Mouse (Mus musculus) cerebellum, postnatal 36 days (tissue): ENCODE measurements around the gene Rxrg.
A peak's percentile ranks its signal among the peaks of the same experiment; 100 is the strongest.

Source experiments
- DNase-seq, 2 experiments: peaks; one replicate each; pipeline ENCODE4 v3.0.0; 2021 to 2022; ENCODE audit warnings: mixed read lengths in 2 of 2

Rxrg gene

GRCm38 (mm10) chr1:167598255-167599081, at the start of gene Rxrg:
TSS of gene Rxrg (plus strand) at chr1:167598384.
- DNase-seq, result peak in 1 of 2 experiments; percentile 20

- no peak for DNase-seq
Observed at GRCm38 (mm10) chr1:167549324-167549723, 48.9 kb upstream of the Rxrg start.

- DNase-seq, result peak in 1 of 2 experiments; percentile 2
Observed at GRCm38 (mm10) chr1:167551601-167552000, 46.6 kb upstream of the Rxrg start.

GRCm38 (mm10) chr1:167553959-167554526, 44.1 kb upstream of the Rxrg start:
- no peak for DNase-seq

- DNase-seq, result no peak
Observed at GRCm38 (mm10) chr1:167566571-167566970, 31.6 kb upstream of the Rxrg start.

- no peak for DNase-seq
Observed at GRCm38 (mm10) chr1:167579131-167579530, 19.1 kb upstream of the Rxrg start.

- no peak for DNase-seq
Observed at GRCm38 (mm10) chr1:167583195-167583594, 15.0 kb upstream of the Rxrg start.

- no peak for DNase-seq
Observed at GRCm38 (mm10) chr1:167583888-167584287, 14.3 kb upstream of the Rxrg start.

- DNase-seq, result no peak
Observed at GRCm38 (mm10) chr1:167588747-167589558, 9.2 kb upstream of the Rxrg start.

- DNase-seq, result no peak
Observed at GRCm38 (mm10) chr1:167592175-167592574, 6.0 kb upstream of the Rxrg start.

GRCm38 (mm10) chr1:167599211-167599735, 1.1 kb downstream of the Rxrg start:
- no peak for DNase-seq

- DNase-seq, result no peak
Observed at GRCm38 (mm10) chr1:167608201-167608741, 10.1 kb downstream of the Rxrg start.

GRCm38 (mm10) chr1:167617131-167617530, 18.9 kb downstream of the Rxrg start:
- DNase-seq, result no peak

GRCm38 (mm10) chr1:167617995-167618489, 19.9 kb downstream of the Rxrg start:
- DNase-seq, result peak; percentile 11 to 18

GRCm38 (mm10) chr1:167620206-167620795, 22.1 kb downstream of the Rxrg start:
- DNase-seq, result no peak

- no peak for DNase-seq
Observed at GRCm38 (mm10) chr1:167625098-167625497, 26.9 kb downstream of the Rxrg start.

- no peak for DNase-seq
Observed at GRCm38 (mm10) chr1:167631765-167632164, 33.6 kb downstream of the Rxrg start.

- DNase-seq, result no peak
Observed at GRCm38 (mm10) chr1:167635702-167636101, 37.5 kb downstream of the Rxrg start.

GRCm38 (mm10) chr1:167636948-167637347, 38.8 kb downstream of the Rxrg start:
- DNase-seq, result peak; percentile 52 to 72

- DNase-seq, result peak; percentile 42 to 43
Observed at GRCm38 (mm10) chr1:167638053-167638452, 39.9 kb downstream of the Rxrg start.

GRCm38 (mm10) chr1:167638901-167639300, 40.7 kb downstream of the Rxrg start:
- DNase-seq, result peak; percentile 23 to 34

- peak; percentile 83 to 86 for DNase-seq
Observed at GRCm38 (mm10) chr1:167644866-167645537, 46.8 kb downstream of the Rxrg start.
